Mouse (Mus musculus): ENCODE measurements at regions not wholly inside any gene's neighbourhood (a gene's known extent, or its start where the extent isn't known, plus 50 kb on each side); places are given as distances from the start of the nearest gene placed in this dataset.

- in situ Hi-C loops (cut with MboI, MseI) = loop anchor here in 1 of 2 experiments (10.0 kb wide), 1 partner anchor 980 kb away; no protein-coding TSS in a partner anchor
Observed at GRCm38 (mm10) chrX:119724868-119725267, 202.1 kb upstream of the Pabpc5 start.

Data from T-helper 17 cell (primary cell).